Mouse (Mus musculus) E14TG2a.4 (cell line): ENCODE measurements around the gene Lmod2.

Experiments used
- H3K27me3 ChIP-seq: 2 replicates; pipeline ENCODE4 v1.6.1; 2014; ENCODE audit warnings: low read length, control low read depth; ENCODE audit not compliant: insufficient read depth
- H3K36me3 ChIP-seq: 2 replicates; pipeline ENCODE4 v1.6.1; 2014; ENCODE audit warnings: low read length, control low read depth; ENCODE audit not compliant: insufficient read depth
- H3K4me1 ChIP-seq: replicated peaks from 2 replicates; pipeline ENCODE4 v1.6.1; 2014; ENCODE audit warnings: low read depth, low read length, control low read depth
- H3K4me3 ChIP-seq: replicated peaks from 2 replicates; pipeline ENCODE4 v1.5.1; 2014; ENCODE audit warnings: mild to moderate bottlenecking, low read length
- H3K9me3 ChIP-seq: 2 replicates; pipeline ENCODE4 v1.6.1; 2014; ENCODE audit warnings: low read length, control low read depth
- CTCF ChIP-seq: conservative IDR thresholded peaks from 2 replicates; pipeline ENCODE4 v1.5.1; 2014; ENCODE audit warnings: low read length
- NANOG ChIP-seq: IDR thresholded peaks from 2 replicates; pipeline ENCODE4 v1.6.1; 2014; ENCODE audit warnings: borderline replicate concordance, low read length, mixed read lengths
- POU5F1 ChIP-seq: IDR thresholded peaks from 2 replicates; pipeline ENCODE4 v1.6.1; 2014; ENCODE audit warnings: low read length, borderline replicate concordance

Gene Lmod2

DNA sequence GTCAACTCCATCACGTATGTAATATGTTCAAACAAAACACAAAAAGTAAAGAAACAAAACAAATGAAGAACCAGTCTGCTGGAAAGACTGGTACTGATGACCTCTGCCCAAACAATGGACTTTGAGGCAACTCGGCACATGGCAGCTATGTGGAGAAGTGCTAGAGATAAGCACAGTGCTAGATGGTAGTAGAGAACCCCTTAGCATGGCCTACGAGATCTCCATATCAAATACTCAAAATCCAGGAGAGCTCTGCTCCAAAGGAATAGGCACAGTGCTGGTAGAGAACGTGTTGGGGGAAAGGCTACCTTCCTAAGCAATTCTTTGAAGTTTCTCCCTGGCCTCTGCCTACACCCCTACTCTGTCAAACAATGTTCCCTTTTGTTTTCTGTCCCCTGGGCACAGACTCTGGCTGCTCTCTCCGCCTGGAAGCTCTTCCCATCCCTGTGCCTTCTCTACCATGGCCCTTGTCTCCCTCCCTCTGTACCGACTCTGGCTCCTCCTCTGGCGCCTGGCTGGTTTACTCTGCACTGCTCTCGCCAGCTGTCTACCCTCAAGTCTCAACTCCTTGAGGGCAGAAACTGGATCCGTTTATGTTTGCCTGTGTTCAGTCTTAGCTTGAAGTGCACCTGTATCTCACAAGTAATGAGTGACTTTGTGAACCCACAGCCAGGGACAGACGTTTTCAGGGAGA, 5.9 kb upstream of the Lmod2 start:
- no peak for TF ChIP-seq CTCF
- Histone ChIP-seq H3K36me3 (no peaks in the 10 kb centered on the region), H3K4me3 (no peak overlapping the region), H3K9me3 (peaks cover 4% of the 10 kb centered on the region; the same call in 1 of the 2 replicates), H3K27me3 (no peaks in the 10 kb centered on the region), H3K4me1 (no peaks in the 10 kb centered on the region)

- Histone ChIP-seq H3K4me1 (no peaks in the 10 kb centered on the region), H3K4me3 (no peak overlapping the region), H3K36me3 (no peaks in the 10 kb centered on the region), H3K27me3 (no peaks in the 10 kb centered on the region), H3K9me3 (no peaks in the 10 kb centered on the region)
- no peak for TF ChIP-seq CTCF
- TF ChIP-seq NANOG = no peak
- TF ChIP-seq POU5F1 = no peak
Observed at GRCm38 (mm10) chr6:24599179-24599578, 1.6 kb downstream of the Lmod2 start.

DNA sequence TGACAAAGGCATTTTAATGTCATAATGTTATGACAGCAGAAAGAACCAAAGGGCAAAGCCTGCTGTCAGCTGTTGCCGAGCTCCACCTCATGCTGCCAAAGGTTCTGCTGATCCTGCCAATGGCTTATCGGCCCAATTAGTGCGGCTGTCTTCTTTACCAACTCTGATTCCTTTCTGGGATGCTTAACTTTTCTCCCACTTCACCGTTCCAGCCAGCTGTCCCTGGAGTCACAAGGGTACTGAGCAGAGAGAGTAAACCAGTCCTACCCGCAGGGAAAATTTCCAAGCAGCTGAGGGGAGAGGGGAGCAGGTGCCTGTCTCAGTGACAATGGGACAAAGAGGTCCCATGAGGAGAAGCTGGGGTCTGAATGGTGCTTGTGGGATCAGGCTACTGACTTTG, 2.1 kb downstream of the Lmod2 start:
- no peaks in the 10 kb centered on the region for H3K4me1 ChIP-seq
- no peaks in the 10 kb centered on the region for H3K36me3 ChIP-seq
- H3K4me3 ChIP-seq = no peak overlapping the region
- no peaks in the 10 kb centered on the region for H3K9me3 ChIP-seq
- no peaks in the 10 kb centered on the region for H3K27me3 ChIP-seq
- no peak for TF ChIP-seq NANOG
- no peak for TF ChIP-seq CTCF
- TF ChIP-seq POU5F1 = no peak

- no peaks in the 10 kb centered on the region for H3K4me1 ChIP-seq
- H3K9me3 ChIP-seq = no peaks in the 10 kb centered on the region
- H3K27me3 ChIP-seq = no peaks in the 10 kb centered on the region
- no peaks in the 10 kb centered on the region for H3K36me3 ChIP-seq
- no peak overlapping the region for H3K4me3 ChIP-seq
- TF ChIP-seq POU5F1 (no peak), CTCF (no peak), NANOG (no peak)
Observed at GRCm38 (mm10) chr6:24600134-24600533, 2.6 kb downstream of the Lmod2 start.

GRCm38 (mm10) chr6:24600726-24601125, 3.2 kb downstream of the Lmod2 start:
- no peaks in the 10 kb centered on the region for H3K27me3 ChIP-seq
- no peak overlapping the region for H3K4me3 ChIP-seq
- H3K36me3 ChIP-seq = no peaks in the 10 kb centered on the region
- H3K4me1 ChIP-seq = no peaks in the 10 kb centered on the region
- H3K9me3 ChIP-seq = peaks cover 2% of the 10 kb centered on the region; the same call in 1 of the 2 replicates
- no peak for TF ChIP-seq POU5F1
- TF ChIP-seq NANOG = no peak
- TF ChIP-seq CTCF = no peak

DNA sequence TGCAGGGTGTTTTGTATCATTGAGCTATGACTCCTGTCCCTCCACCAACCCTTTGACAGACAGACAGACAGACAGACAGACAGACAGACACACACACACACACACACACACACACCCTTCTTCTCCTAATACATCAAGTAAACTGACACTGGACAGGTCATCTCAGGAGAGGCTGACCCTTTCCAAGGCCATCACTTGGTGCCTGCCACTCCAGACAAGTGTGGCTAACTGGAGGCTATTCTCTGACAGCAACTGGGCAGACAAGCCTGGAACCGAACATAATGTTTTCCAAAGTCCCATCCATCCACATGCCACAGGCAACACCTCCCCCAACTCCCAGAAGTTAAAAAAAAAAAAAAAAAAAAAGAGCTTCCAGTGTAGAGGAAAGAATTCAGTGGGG, 4.1 kb downstream of the Lmod2 start:
- Histone ChIP-seq H3K27me3 (no peaks in the 10 kb centered on the region), H3K36me3 (no peaks in the 10 kb centered on the region), H3K4me1 (no peaks in the 10 kb centered on the region), H3K9me3 (peaks cover 12% of the 10 kb centered on the region), H3K4me3 (no peak overlapping the region)
- TF ChIP-seq NANOG = no peak
- no peak for TF ChIP-seq CTCF
- TF ChIP-seq POU5F1 = no peak

DNA sequence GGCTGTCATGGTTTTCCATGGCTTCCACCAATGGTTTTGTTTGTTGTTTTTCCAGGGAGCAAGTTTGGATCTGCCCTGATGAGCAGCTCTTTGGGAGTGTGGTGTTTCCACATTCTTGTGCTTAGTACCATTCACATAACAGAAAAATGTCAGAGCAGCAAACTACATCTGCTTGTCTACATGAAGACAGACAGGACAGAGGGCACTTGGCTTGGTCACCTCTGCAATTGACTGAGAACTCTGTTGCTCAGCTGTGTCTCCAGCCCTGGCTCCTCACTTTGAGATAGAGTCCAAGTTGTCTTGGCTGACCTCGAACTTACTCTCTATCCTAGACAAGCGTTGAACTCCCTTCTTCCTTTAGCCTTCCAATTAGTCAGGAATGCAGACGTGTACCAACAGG, 4.8 kb downstream of the Lmod2 start:
- no peaks in the 10 kb centered on the region for H3K27me3 ChIP-seq
- peaks cover 18% of the 10 kb centered on the region for H3K9me3 ChIP-seq
- no peak overlapping the region for H3K4me3 ChIP-seq
- H3K4me1 ChIP-seq = no peaks in the 10 kb centered on the region
- TF ChIP-seq POU5F1 (no peak), CTCF (no peak), NANOG (no peak)
- no peaks in the 10 kb centered on the region for H3K36me3 ChIP-seq

DNA sequence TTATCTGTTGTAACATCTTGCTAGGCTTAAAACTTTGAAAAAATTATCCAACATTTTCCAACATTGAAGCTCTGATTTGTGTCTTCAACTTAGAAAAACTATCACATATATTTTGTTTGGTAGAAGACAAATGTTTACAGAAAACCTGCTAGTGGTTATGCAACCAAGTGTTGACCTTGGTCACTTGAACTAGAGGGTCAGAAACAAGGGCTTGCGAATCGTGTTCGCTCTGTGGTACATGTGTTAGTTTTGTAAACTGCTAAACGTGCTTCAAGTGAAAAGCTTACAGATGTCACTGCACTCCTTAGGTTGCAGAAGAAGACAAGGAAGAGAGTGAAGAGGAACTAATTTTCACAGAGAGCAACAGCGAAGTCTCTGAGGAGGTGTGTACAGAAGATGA, 5.4 kb downstream of the Lmod2 start:
- Histone ChIP-seq H3K36me3 (no peaks in the 10 kb centered on the region), H3K9me3 (peaks cover 22% of the 10 kb centered on the region), H3K27me3 (no peaks in the 10 kb centered on the region), H3K4me1 (no peaks in the 10 kb centered on the region), H3K4me3 (no peak overlapping the region)
- TF ChIP-seq POU5F1 (no peak), NANOG (no peak), CTCF (no peak)

DNA sequence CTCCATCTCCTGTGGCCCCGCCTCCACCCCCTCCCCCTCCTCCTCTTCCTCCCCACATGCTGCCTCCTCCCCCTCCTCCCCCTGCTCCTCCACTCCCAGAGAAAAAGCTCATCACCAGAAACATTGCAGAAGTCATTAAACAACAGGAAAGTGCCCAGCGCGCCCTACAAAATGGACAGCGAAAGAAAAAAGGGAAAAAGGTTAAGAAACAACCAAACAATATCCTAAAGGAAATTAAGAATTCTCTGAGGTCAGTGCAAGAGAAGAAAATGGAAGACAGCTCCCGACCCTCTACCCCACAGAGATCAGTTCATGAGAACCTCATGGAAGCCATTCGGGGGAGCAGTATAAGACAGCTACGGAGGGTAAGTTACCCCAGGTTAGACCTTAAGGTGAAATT, 6.7 kb downstream of the Lmod2 start:
- TF ChIP-seq CTCF (no peak), POU5F1 (no peak), NANOG (no peak)
- Histone ChIP-seq H3K36me3 (no peaks in the 10 kb centered on the region), H3K27me3 (no peaks in the 10 kb centered on the region), H3K9me3 (peaks cover 22% of the 10 kb centered on the region), H3K4me1 (no peaks in the 10 kb centered on the region), H3K4me3 (no peak overlapping the region)
